Mouse (Mus musculus) midbrain, embryonic 13.5 days (tissue): ENCODE data around the gene Clcn2. TPM values are rescaled to one million over a fixed set of nuclear protein-coding genes. Genes with fewer than 3 reads are reported as not detected.

Experiments used
- ATAC-seq: fragments of 200-750 bp; cut with Nextera tagmentation; 2 replicates; pipeline ENCODE4 v1.8.0; 2017; ENCODE audit warnings: mild to moderate bottlenecking, moderate TSS enrichment, moderate library complexity
- H3K27ac ChIP-seq: fragments of 300-500 bp; sonication (generic); 2 replicates; pipeline ENCODE4 v1.5.1; 2015; ENCODE audit warnings: inconsistent platforms, mild to moderate bottlenecking, moderate library complexity
- H3K27me3 ChIP-seq: fragments of 300-500 bp; sonication (generic); 2 replicates; pipeline ENCODE4 v1.6.1; 2015; ENCODE audit warnings: mild to moderate bottlenecking, inconsistent platforms
- H3K36me3 ChIP-seq: fragments of 300-500 bp; sonication (generic); 2 replicates; pipeline ENCODE4 v1.6.1; 2015; ENCODE audit warnings: mild to moderate bottlenecking, inconsistent platforms
- H3K4me1 ChIP-seq: fragments of 300-500 bp; sonication (generic); replicated peaks from 2 replicates; pipeline ENCODE4 v1.6.1; 2015; ENCODE audit warnings: inconsistent platforms
- H3K4me2 ChIP-seq: fragments of 300-500 bp; sonication (generic); replicated peaks from 2 replicates; pipeline ENCODE4 v1.6.1; 2015; ENCODE audit warnings: moderate library complexity, mild to moderate bottlenecking, inconsistent platforms
- H3K4me3 ChIP-seq: fragments of 300-500 bp; sonication (generic); replicated peaks from 2 replicates; pipeline ENCODE4 v1.5.1; 2015; ENCODE audit warnings: mild to moderate bottlenecking, inconsistent platforms
- H3K9ac ChIP-seq: fragments of 300-500 bp; sonication (generic); replicated peaks from 2 replicates; pipeline ENCODE4 v1.6.1; 2015; ENCODE audit warnings: mild to moderate bottlenecking, inconsistent platforms
- H3K9me3 ChIP-seq: fragments of 300-500 bp; sonication (generic); 2 replicates; pipeline ENCODE4 v1.6.1; 2016; ENCODE audit warnings: mild to moderate bottlenecking, inconsistent platforms
- WGBS: fragments of 180-500 bp; shearing (Covaris S2); methylation state at CpG from one replicate; pipeline ENCODE4 v1.1.7; 2015; 5-methylcytosine and 5-hydroxymethylcytosine counted together
- polyA plus RNA-seq: library from polyadenylated mRNA; unstranded; fragments of >200 nt; fragmentation: Nextera tagmentation; extraction: Ambion mirVana; gene quantifications from 2 replicates; pipeline ENCODE4 v1.2.1, GENCODE M21; 2015

Gene Clcn2
- polyA plus RNA-seq, 1 experiment from 2014 or later: 32.0 TPM

- H3K36me3 ChIP-seq: peaks cover 39% of the 10 kb centered on the region
- ATAC-seq: no peak
- 0 out of 2 replicates have a peak overlapping the region, but pooled peaks have one; percentile 83 for H3K27ac ChIP-seq
- 79% methylated on average over 8 of the region's 8 CpGs for WGBS
- H3K27me3 ChIP-seq: no peaks in the 10 kb centered on the region
- peak overlapping the region; percentile 71 for H3K4me2 ChIP-seq
- H3K4me3 ChIP-seq: peak overlapping the region; percentile 47; the same call in 1 of the 2 replicates
- no peak overlapping the region for H3K9ac ChIP-seq
- H3K9me3 ChIP-seq: no peaks in the 10 kb centered on the region
- peaks cover 49% of the 10 kb centered on the region for H3K4me1 ChIP-seq
Observed at GRCm38 (mm10) chr16:20694781-20695180, 22.8 kb downstream of the Clcn2 start.

- peaks cover 46% of the 10 kb centered on the region for H3K4me1 ChIP-seq
- peak within 1 kb of the TSS; percentile 80 for H3K9ac ChIP-seq
- H3K36me3 ChIP-seq: peaks cover 41% of the 10 kb centered on the region
- H3K4me2 ChIP-seq: peak within 1 kb of the TSS; percentile 76
- H3K4me3 ChIP-seq: peak within 1 kb of the TSS; percentile 68
- no peaks in the 10 kb centered on the region for H3K27me3 ChIP-seq
- peak within 1 kb of the TSS; percentile 96 for H3K27ac ChIP-seq
- ATAC-seq: peak; percentile 94
- under 1% methylated on average over 37 of the region's 37 CpGs for WGBS
- no peaks in the 10 kb centered on the region for H3K9me3 ChIP-seq
Observed at GRCm38 (mm10) chr16:20693111-20693701, 24.3 kb downstream of the Clcn2 start, which contains the start of gene Fam131a. TSS of gene Fam131a (plus strand) at chr16:20693241.

GRCm38 (mm10) chr16:20692241-20692965, 25.1 kb downstream of the Clcn2 start:
- 39% methylated on average over 16 of the region's 16 CpGs for WGBS
- H3K9ac ChIP-seq: peak overlapping the region; percentile 51; the same call in 1 of the 2 replicates

GRCm38 (mm10) chr16:20691617-20692016, 25.9 kb downstream of the Clcn2 start:
- no peak overlapping the region for H3K27ac ChIP-seq
- H3K4me2 ChIP-seq: no peak overlapping the region
- H3K4me3 ChIP-seq: no peak overlapping the region
- WGBS: 96% methylated on average over 1 of the region's 1 CpGs
- H3K4me1 ChIP-seq: peaks cover 43% of the 10 kb centered on the region
- H3K9ac ChIP-seq: no peak overlapping the region
- no peaks in the 10 kb centered on the region for H3K9me3 ChIP-seq
- ATAC-seq: no peak
- H3K27me3 ChIP-seq: no peaks in the 10 kb centered on the region
- H3K36me3 ChIP-seq: peaks cover 57% of the 10 kb centered on the region

More at GRCm38 (mm10) chr16:20692241-20692965, 25.1 kb downstream of the Clcn2 start:
- Histone ChIP-seq H3K36me3 (peaks cover 49% of the 10 kb centered on the region), H3K9me3 (no peaks in the 10 kb centered on the region), H3K4me1 (peaks cover 46% of the 10 kb centered on the region), H3K27ac (peak overlapping the region; percentile 96), H3K27me3 (no peaks in the 10 kb centered on the region), H3K4me3 (peak overlapping the region; percentile 68), H3K4me2 (peak overlapping the region; percentile 76)
- ATAC-seq: no peak

- H3K36me3 ChIP-seq: peaks cover 66% of the 10 kb centered on the region
- no peak overlapping the region for H3K9ac ChIP-seq
- H3K27ac ChIP-seq: no peak overlapping the region
- no peaks in the 10 kb centered on the region for H3K27me3 ChIP-seq
- peaks cover 35% of the 10 kb centered on the region for H3K4me1 ChIP-seq
- WGBS: 93% methylated on average over 3 of the region's 3 CpGs
- no peak for ATAC-seq
- no peak overlapping the region for H3K4me3 ChIP-seq
- no peaks in the 10 kb centered on the region for H3K9me3 ChIP-seq
- no peak overlapping the region for H3K4me2 ChIP-seq
Observed at GRCm38 (mm10) chr16:20690774-20691173, 26.8 kb downstream of the Clcn2 start.

- no peak overlapping the region for H3K9ac ChIP-seq
- 86% methylated on average over 10 of the region's 10 CpGs for WGBS
- no peaks in the 10 kb centered on the region for H3K27me3 ChIP-seq
- H3K27ac ChIP-seq: no peak overlapping the region
- no peaks in the 10 kb centered on the region for H3K9me3 ChIP-seq
- no peak overlapping the region for H3K4me2 ChIP-seq
- peaks cover 88% of the 10 kb centered on the region for H3K36me3 ChIP-seq
- no peak for ATAC-seq
- H3K4me1 ChIP-seq: peaks cover 20% of the 10 kb centered on the region
- H3K4me3 ChIP-seq: no peak overlapping the region
Observed at GRCm38 (mm10) chr16:20677974-20678675, 39.4 kb downstream of the Clcn2 start.

- Histone ChIP-seq H3K4me1 (peaks cover 20% of the 10 kb centered on the region), H3K36me3 (peaks cover 80% of the 10 kb centered on the region), H3K9ac (no peak overlapping the region), H3K9me3 (no peaks in the 10 kb centered on the region), H3K4me2 (no peak overlapping the region), H3K4me3 (no peak overlapping the region), H3K27ac (no peak overlapping the region), H3K27me3 (no peaks in the 10 kb centered on the region)
- WGBS: 91% methylated on average over 5 of the region's 5 CpGs
- ATAC-seq: no peak
Observed at GRCm38 (mm10) chr16:20677380-20677779, 40.2 kb downstream of the Clcn2 start.

GRCm38 (mm10) chr16:20676702-20677101, 40.8 kb downstream of the Clcn2 start:
- 89% methylated on average over 4 of the region's 4 CpGs for WGBS
- Histone ChIP-seq H3K36me3 (peaks cover 73% of the 10 kb centered on the region), H3K27me3 (no peaks in the 10 kb centered on the region), H3K9me3 (no peaks in the 10 kb centered on the region), H3K9ac (no peak overlapping the region), H3K27ac (no peak overlapping the region), H3K4me2 (no peak overlapping the region), H3K4me3 (no peak overlapping the region), H3K4me1 (peaks cover 24% of the 10 kb centered on the region)
- ATAC-seq: no peak

GRCm38 (mm10) chr16:20675213-20675612, 42.3 kb downstream of the Clcn2 start:
- Histone ChIP-seq H3K36me3 (peaks cover 58% of the 10 kb centered on the region), H3K4me3 (0 out of 2 replicates have a peak overlapping the region, but pooled peaks have one; percentile 7), H3K9me3 (no peaks in the 10 kb centered on the region), H3K27ac (no peak overlapping the region), H3K4me1 (peaks cover 24% of the 10 kb centered on the region), H3K27me3 (no peaks in the 10 kb centered on the region), H3K4me2 (0 out of 2 replicates have a peak overlapping the region, but pooled peaks have one; percentile 98), H3K9ac (0 out of 2 replicates have a peak overlapping the region, but pooled peaks have one; percentile 98)
- no peak for ATAC-seq
- 96% methylated on average over 6 of the region's 6 CpGs for WGBS

GRCm38 (mm10) chr16:20673706-20674303, 43.7 kb downstream of the Clcn2 start:
- H3K27me3 ChIP-seq: no peaks in the 10 kb centered on the region
- ATAC-seq: no peak
- peaks cover 45% of the 10 kb centered on the region for H3K36me3 ChIP-seq
- peak overlapping the region; percentile 98 for H3K4me2 ChIP-seq
- H3K4me3 ChIP-seq: peak overlapping the region; percentile 98
- H3K27ac ChIP-seq: peak overlapping the region; percentile 91; the same call in 1 of the 2 replicates
- 15% methylated on average over 14 of the region's 14 CpGs for WGBS
- no peaks in the 10 kb centered on the region for H3K9me3 ChIP-seq
- peak overlapping the region; percentile 98 for H3K9ac ChIP-seq
- H3K4me1 ChIP-seq: peaks cover 24% of the 10 kb centered on the region

- H3K9ac ChIP-seq: peak overlapping the region; percentile 98
- no peaks in the 10 kb centered on the region for H3K27me3 ChIP-seq
- no peaks in the 10 kb centered on the region for H3K9me3 ChIP-seq
- H3K27ac ChIP-seq: peak overlapping the region; percentile 91
- 0% methylated on average over 33 of the region's 78 CpGs for WGBS
- peaks cover 24% of the 10 kb centered on the region for H3K4me1 ChIP-seq
- H3K36me3 ChIP-seq: peaks cover 38% of the 10 kb centered on the region
- H3K4me3 ChIP-seq: peak overlapping the region; percentile 98
- peak; percentile 35 for ATAC-seq
- peak overlapping the region; percentile 98 for H3K4me2 ChIP-seq
Observed at GRCm38 (mm10) chr16:20672965-20673705, 44.4 kb downstream of the Clcn2 start.
